Mouse (Mus musculus) T-helper 2 cell (primary cell): ENCODE measurements around the gene Cenpu.

Source experiments
- in situ Hi-C: fragments of 300-600 bp; cut with MboI, MseI; formaldehyde crosslinking; loops from one replicate; pipeline ENCODE4 v1.15.1; 2025; ENCODE audit warnings: high pct_unique_total_duplicates

Gene Cenpu

DNA sequence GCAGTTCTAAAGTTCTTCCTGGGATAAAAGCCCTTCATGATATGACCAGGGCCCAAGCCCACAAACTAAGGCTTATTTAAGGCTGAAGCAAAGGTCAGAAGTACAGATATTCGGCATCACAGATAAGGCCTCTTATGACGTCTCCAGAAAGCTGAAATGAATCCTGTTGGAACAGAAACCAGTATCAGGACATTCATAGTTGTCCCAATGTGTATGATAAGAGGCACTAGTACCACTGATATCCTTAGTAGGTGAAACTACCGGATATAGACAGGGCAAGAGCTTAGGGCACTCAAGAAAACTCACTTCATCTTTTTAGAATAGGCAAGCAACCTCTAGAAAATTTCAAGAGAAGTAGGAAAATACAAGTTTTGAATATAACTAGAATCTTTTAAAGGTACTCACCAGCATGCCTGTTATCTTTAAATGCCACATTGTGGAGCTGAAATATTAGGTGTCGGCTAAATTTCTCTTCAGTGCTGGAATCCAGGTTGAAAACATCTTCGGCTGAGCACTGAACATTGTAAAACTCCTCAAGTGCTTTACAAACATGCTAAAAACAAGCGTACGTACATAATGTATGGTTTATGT, 47.6 kb downstream of the Cenpu start:
- in situ Hi-C loops = no loop called here

DNA sequence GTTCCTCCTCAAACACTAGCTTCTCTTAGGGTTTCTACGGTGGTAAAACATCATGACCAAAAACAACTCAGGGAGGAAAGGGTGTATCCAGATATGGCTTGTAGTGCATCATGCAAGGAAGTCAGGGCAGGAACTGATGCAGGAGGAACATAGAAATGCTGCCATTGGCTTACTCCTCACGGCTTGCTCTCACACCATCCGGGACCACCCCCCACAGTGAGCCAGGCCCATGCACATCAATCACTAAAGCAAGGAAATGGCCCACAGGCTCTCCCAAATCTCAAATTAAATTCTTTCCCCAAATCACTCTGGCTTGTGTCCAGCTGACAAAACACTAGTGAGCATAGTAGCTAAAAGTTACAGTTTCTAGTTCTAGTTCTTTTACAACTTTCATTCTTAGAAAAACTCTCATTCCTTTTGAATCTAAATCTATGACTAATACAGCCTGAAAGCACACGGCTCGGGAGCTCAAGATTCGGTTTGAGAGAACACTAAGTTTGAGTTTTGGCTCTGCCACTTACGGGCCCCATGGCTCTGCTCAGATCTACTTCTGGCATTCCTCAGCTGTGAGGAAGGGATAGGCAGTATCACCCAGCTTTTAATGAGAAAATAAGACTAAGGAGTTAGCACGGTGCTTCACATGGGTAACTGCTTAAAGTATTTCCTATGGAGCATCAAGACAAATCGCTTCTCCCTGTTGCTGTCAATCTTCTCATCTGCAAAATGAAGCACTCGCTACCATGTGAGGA, 49.3 kb downstream of the Cenpu start:
- in situ Hi-C loops = no loop called here

DNA sequence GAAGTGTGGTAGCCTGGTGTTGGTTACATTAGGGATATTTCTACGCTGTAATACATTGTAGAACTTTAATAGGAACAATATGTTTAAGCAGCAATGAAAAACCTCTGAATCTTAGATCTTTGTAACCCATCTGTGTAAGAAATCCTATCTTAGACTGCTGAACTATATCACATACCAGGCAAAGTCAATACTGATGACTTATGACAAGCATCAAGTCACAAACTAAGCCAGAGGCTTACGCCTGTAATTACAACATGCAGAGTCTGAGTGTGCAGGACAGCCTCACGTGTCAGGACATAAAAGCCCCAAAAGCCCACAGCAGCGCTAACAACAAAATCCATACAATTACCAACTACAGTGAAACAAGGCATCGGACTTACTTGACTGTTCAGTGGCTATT, 51.8 kb downstream of the Cenpu start:
- in situ Hi-C loops = no loop called here

DNA sequence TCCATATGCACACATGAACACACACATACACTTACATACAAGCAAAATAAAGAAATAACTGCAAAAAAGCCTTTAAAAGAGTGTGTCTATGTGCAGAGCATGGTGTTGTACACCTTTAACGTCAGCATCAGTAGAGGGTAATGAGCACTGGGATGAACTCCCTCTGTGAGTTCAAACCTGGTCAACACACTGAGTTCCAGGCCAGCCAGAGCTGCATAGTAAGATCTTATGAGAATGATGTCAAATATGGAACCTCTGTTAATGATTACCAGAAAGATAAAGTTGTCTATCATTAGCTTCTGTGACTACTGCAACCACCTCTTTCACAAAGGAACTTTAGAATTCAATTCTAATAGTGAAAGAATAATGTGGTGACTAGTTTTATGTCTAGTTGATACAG, 55.1 kb downstream of the Cenpu start:
- in situ Hi-C loops = no loop called here

DNA sequence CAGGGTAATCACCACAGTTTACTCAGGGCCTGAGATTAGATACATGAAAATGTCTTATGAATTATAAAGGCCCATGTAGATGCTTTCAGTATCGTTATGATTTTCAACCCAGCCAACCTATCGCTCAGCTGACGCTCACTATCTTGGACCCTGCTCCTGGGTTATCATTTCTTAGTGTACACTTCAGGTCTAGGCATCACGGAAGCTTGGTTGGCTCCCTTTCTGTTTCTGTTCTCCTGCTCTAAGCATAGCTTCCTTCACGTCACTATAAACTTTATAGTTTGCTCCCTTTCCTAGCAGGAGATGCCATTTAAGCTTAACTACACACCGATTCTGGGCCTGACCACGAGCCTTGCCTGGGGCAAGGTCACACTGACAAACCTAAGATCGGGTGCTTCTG, 59.7 kb downstream of the Cenpu start:
- in situ Hi-C loops = no loop called here

DNA sequence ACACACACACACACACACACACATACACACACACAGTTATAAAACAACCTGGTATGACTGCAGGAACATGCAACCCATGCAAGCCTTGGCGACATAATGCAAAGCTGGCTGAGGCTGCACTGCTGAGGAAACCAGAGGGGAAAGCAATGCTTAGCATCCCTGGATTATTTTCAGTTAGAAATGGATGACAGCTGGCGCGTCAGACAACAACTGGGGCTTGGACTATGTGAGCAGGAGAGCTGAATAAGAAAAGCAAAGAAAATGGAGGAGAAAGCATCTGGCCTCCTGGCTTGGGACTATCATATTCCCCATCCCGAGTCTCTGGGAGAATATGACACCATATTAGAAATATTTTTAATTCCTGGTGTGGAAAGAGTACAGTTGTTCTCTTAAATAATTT, 61.1 kb downstream of the Cenpu start:
- in situ Hi-C loops = no loop called here

DNA sequence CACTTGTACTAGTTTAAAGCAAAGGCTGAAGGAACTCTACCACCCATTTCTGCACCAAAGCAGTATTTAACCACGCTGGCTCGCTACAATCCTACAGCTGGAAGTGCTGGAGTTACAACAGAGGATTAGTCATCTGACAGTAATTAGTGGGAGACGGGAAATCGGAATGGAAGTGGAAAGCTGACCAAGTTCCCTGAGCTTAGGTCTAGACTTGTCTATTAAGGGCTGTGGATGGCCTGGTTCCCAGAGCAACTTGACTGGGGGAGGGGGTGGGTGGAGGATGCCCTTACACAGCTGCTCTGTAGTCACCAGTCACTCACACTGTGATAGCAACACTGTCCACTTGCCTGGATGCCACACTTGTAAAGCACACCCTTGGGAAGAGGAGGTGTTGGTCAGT, 61.5 kb downstream of the Cenpu start:
- in situ Hi-C loops = no loop called here

DNA sequence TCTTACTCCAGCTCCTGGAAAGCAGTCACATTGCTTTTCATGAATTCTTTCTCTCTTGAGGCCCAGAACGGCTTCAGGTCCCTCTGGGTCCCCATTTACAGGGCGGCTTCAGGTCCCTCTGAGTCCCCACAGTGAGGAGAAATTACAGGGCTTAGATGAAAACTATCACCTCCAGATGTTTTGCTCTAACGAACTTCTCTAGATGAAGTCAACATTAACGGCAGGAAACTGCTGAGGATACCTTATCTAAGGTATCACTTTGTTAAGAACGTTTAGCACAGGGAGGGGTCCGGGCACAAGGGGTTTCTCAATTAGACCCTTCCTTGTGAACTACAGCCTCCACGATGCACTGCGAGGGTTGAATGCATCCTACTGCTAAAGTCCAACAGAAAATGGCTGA, 64.1 kb downstream of the Cenpu start:
- in situ Hi-C loops = loop anchor here (5.0 kb wide), 1 partner anchor 36 kb away; no protein-coding TSS in a partner anchor

DNA sequence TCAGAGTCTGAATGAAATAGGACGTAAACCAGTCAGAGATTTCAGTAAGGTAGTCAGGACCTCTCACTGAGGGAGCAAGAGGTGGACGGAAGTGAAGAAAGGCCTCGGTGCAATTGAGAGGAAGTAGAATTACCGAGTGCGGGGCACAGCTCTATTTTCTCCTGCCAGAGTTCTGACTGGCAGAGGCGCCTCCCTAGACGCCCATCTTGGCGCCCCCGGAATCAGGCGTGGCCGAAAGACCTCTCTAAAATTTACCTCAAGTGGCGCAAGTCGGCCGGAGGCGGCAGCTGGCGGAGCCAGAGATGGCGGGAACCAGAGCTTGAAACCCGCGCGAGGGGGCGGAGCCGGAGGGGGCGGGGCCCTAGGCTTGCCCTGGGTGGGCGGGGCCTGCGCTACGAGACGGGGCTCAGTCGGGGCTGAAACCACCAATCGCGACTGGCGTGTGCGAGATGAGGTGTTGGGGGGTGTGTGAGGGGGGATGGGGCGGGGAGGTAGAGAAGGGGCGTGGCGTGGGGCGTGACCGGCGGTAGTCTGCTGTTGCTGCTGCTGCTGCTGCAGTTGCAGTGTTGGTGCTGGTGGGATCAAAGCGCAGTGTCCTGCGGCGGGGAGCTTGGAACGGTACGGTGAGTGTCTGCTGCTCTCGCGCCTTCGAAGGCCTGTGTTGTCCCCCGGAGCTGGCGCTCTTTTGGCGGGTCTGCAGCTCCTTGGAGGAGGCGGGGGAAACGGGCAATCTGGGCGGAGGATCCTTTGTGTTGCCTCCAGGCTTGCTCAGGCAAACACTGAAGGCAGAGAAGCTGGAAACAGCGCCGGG, 65.3 kb downstream of the Cenpu start, which contains the start of the genes Primpol and Casp3:
Gene Primpol (minus strand): TSS at position 334 of the 811 bp plus-strand sequence.
Gene Casp3 (plus strand): TSS at position 413 of the 811 bp plus-strand sequence.
- in situ Hi-C loops = loop anchor here (5.0 kb wide), 1 partner anchor 35 kb away; no protein-coding TSS in a partner anchor

DNA sequence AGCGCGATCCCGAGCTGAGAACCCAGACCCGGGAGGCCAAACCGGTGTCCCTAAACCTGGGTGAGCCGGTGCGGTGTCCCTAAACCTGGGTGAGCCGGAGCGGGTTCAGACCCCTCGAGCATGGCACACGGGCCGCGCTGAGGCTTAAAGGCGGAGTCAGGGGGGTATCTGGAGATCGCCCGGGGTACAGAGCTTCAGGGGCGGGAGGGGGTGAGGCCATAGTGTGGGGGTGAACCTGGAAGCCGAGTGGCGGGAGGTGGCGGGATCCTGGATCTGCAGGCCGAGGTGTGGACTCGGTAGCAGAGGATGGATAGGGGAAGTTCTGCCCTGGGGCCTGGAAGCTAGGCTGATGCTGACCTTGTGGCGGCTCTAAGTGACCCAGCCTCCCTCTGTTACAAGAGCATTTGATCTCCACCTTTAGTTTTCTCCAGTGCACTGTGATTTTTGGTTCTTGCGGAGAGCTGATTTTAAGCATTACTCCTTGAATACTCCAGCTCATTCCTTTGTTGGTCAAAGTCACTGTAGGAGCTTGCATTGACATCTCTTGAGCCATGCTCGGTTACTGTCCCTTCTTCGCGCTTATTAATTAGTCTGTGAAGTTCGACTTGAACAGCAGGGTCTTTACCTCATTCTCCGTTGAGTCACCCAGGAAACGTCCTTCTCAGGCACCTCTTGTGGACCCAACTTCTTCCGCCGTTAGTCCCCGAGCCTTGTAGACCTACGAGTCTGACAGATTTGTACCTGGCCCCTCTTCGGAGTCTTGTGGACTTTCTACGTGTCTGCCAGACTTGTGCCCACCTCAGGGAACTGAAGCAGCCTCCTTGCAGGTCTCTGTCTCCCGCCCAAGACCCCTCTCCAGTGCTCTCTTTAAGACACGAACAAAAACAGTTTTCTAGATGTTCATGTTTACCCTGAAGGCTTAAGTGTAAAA, 66.1 kb downstream of the Cenpu start:
- in situ Hi-C loops = loop anchor here (5.0 kb wide), 1 partner anchor 34 kb away; no protein-coding TSS in a partner anchor

DNA sequence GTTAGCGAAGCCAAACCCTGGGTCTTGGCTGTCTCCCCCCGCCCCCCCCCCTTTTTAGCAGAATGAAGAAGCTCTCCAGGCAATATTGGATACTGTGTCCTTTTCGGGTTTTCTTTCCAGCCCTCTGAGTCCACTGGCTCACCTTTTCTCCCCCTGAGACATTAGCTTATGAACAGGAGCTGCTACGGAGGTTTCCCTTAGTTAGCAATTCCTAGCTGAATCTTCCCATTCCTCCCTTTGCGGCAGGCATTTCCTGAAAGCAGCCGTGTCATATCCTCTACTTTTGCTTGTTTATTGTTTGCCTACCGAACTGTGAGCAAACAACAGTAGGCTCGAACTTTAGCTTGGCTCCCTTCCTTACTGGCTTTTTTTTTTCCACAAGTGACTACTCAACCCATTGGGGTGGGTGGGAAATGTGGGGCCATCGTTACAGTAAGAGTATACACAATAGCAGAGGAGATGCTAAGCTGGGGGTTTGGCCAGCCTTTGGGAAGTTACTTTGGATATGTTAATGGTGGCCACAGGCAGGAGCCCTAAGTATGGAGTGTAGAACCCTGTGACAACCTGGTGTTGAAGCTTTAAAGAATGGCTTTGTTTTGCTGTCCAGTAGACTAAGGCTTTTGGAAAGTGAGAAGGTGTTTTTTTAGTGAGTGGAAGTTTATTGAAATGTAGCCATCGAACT, 67.0 kb downstream of the Cenpu start:
- in situ Hi-C loops = loop anchor here (5.0 kb wide), 1 partner anchor 34 kb away; no protein-coding TSS in a partner anchor

DNA sequence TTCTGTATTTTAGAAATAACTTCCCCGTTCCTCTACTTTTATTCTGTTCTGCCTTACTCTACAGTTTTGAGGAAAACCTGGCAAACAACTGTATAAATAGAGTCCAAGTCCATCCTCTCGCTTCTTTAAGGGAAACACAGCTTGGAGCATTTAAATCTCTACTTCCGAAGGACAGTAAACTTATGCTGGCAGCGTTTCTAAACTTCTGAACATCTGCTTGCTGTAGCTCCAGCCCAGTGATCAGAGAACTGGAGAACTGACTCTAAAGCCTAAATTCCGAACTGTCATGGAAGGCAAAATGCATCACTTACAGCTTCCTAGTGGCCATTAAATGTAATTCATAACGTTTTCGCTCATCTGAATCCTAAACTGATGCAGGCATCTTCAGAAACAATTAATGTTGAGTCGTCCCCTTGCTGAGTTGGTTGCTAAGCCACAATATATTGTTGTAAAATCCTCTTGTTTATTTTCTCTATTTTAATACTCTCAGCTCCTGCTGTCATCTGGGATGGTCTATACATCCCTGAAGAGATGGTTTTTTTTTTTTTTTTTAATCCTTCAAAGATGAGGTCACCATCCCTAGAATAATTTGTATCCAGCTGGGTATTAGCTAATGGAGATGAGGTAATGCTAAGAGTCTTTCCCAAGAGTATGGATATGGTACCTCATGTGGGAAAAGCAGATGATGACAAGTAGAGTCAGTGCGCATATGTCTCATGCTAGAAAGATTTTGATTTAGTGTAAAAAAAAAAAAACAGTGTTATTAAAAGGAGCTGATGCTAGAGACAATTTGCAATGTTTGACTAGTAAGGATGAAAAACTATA, 70.8 kb downstream of the Cenpu start:
- in situ Hi-C loops = no loop called here

DNA sequence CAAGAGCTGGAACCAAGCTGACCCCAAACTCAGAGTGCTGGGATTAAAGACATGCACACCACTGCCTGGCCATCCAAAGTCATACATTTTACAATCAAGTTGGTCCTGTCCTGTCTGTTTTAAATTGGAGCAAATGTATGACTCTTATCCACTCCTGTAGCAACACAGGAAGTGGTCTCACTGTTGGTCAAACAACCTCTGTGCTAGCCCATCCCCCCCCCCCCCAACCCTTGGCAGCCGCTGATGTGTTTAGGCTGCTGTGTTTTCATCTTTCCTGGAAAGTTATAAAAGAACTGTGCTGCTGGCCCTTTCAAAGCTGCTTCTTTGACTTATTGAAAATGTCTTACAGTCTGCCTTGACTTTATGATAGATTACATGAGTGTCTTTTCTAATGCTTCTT, 73.3 kb downstream of the Cenpu start:
- in situ Hi-C loops = no loop called here

DNA sequence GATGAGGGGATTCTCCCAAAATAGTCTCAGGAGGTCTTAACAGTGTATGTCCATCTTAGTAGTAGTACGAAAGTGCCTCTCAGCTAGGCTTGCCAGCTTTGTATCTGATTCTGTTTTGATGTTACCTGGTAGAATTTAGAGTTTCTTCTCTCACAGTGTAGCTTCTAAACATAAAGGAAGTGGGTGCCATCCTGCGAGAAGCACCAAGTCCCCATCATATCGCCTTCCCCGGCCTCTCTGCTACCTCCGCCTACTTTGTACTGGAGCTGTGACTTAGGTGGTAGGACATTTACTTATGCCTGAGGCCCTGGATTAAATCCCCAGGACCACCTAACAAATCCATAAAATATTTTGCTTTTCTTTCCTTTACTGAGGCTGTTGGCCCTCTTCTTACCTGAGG, 74.8 kb downstream of the Cenpu start:
- in situ Hi-C loops = no loop called here

DNA sequence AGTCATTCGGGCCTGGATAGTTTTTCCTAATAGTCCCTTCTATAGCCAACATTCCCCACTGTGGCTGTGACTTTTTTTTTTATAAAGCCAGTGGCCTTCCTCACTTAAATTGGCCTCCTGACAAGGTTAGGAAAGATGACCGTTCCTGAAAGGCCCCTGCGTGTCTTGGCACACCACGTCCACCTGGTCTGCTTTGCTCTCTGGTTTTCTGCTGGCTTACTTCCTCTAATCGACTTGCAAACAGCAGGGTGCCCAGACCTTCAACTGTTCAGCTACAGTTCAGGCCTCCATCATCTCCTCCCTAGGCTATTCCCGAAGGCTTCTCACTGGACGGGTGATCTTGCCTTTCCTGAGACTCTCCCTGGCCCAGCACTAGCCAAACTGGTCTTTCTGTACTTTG, 76.1 kb downstream of the Cenpu start:
- in situ Hi-C loops = no loop called here

DNA sequence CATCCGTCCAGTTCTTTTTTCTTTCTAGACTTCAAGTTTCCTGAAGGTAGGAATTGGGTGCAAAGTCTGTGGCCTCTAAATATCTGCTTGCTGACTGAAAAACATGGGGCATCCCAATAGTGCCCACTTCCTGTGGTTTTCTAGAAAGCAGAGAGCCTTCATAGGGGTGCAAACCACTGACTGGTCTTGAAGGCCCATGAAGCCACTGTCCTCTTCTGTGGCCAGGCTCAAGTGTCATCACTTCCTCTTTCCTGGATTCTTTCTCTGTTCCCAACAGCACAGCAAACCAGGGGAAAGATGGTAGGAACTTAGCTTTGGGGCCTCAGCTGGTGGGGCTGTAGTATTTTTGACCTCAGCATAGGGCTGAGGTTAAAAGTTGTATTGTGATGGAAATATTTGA, 76.8 kb downstream of the Cenpu start:
- in situ Hi-C loops = no loop called here
